Mouse (Mus musculus): ENCODE results near the gene Pcnx3.

DNA sequence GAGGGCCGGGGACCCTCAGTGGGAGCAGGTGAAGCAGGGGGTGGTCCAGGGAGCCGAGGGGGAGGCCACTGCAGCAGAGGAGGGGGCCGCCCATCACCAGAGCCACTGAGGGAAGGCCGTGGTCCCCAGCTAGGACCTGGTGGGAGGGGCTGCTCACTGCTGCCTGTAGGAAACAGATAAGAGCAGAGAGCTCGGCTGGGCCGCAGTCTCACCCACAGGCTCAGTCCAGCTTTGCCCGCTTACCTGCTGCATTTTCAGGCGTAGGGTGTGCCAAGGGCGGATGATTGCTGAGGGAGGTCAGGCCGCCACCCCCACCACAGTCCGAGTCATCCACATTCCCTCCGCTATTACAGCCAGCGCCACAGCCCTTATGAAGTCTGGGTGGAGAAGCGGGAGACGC, 23.2 kb downstream of the Pcnx3 start:
- TF ChIP-seq POLR2A (IDR thresholded peaks at IDR 0.05; ENCODE audit: control insufficient read depth, extremely low read depth, insufficient read depth, low read length, poor library complexity) = no peak
- no peak for TF ChIP-seq CTCF (IDR thresholded peaks at IDR 0.05; ENCODE audit: borderline replicate concordance, control insufficient read depth, extremely low read depth, insufficient read depth, low read length, poor library complexity)
